10 mouse cellular contexts compared by ENCODE assay signal in genomic region chr10:42714676-42715075, GRCm38 (mm10). TPM values are rescaled to one million over a fixed set of nuclear protein-coding genes. Genes with fewer than 3 reads are reported as not detected.
DNase-seq lines count a peak whose midpoint lies in the region; ATAC-seq and TF ChIP-seq lines count a peak whose summit lies in the region.
"Had no signal": no experiment of that assay in that cellular context is flagged by ENCODE, and none has a peak within 500 bp of the region (broad histone marks: within the 10 kb centered on the region; RNA-seq: fewer than 3 reads in every experiment).

No protein-coding gene starts in this region.

- ATAC-seq in heart, embryonic 16.5 days (replicated peaks; ENCODE audit: extremely low read depth, insufficient read depth, low FRiP score), result no peak
- ATAC-seq in forebrain, embryonic 12.5 days (ENCODE audit: low FRiP score), result no peak

- DNase-seq in heart, postnatal 14 days, result no peak
- peak; percentile 53 for DNase-seq in kidney, adult 2 months
- peak; percentile 4 for DNase-seq in lung, postnatal 36 days
- no peak for DNase-seq in right cerebral cortex, postnatal 4 days
- no peak for DNase-seq in gastrocnemius, postnatal 14 days
- DNase-seq in gastrocnemius, postnatal 25 days, result no peak
- DNase-seq: gastrocnemius, postnatal 36 days; thymus, postnatal 36 days had no signal

- H3K27me3 ChIP-seq in heart, embryonic 16.5 days (ENCODE audit: control insufficient read depth, insufficient read depth, low read length), result no peaks in the 10 kb centered on the region
- peaks cover 14% of the 10 kb centered on the region; the same call in 1 of the 2 replicates for H3K27me3 ChIP-seq in forebrain, embryonic 12.5 days
- no peaks in the 10 kb centered on the region for H3K27me3 ChIP-seq in kidney, adult 2 months (replicated peaks; ENCODE audit: control insufficient read depth, insufficient read depth, low read length)

- no peak overlapping the region for H3K4me3 ChIP-seq in heart, embryonic 16.5 days (ENCODE audit: low read length)
- no peak overlapping the region for H3K4me3 ChIP-seq in forebrain, embryonic 12.5 days (replicated peaks)
- H3K4me3 ChIP-seq in kidney, adult 2 months (ENCODE audit: insufficient read depth, low read depth, low read length), result no peak overlapping the region

- H3K4me2 ChIP-seq in heart, embryonic 16.5 days (ENCODE audit: low read depth, low read length), result peak overlapping the region; percentile 59
- peak overlapping the region; percentile 46 for H3K4me2 ChIP-seq in forebrain, embryonic 12.5 days

- WGBS in heart, embryonic 16.5 days, result 18% methylated on average over 9 of the region's 9 CpGs
- 8% methylated on average over 9 of the region's 9 CpGs for WGBS in forebrain, embryonic 12.5 days
- WGBS in kidney, adult 2 months, result 21% methylated on average over 9 of the region's 9 CpGs

- H3K4me1 ChIP-seq in heart, embryonic 16.5 days (ENCODE audit: control insufficient read depth, insufficient read depth, low read length), result peaks cover 8% of the 10 kb centered on the region
- H3K4me1 ChIP-seq in forebrain, embryonic 12.5 days, result peaks cover 19% of the 10 kb centered on the region
- H3K4me1 ChIP-seq in kidney, adult 2 months (ENCODE audit: control insufficient read depth, insufficient read depth, low read length), result no peaks in the 10 kb centered on the region; the same call in 1 of the 2 replicates

- TF ChIP-seq POLR2A in kidney, adult 2 months (IDR thresholded peaks at IDR 0.05; ENCODE audit: low read depth, low read length), result no peak

- H3K9me3 ChIP-seq in heart, embryonic 16.5 days (replicated peaks; ENCODE audit: control insufficient read depth, low read length), result peaks cover 3% of the 10 kb centered on the region; the same call in 1 of the 2 replicates
- H3K9me3 ChIP-seq in forebrain, embryonic 12.5 days, result no peaks in the 10 kb centered on the region

- TF ChIP-seq CTCF in kidney, adult 2 months (conservative IDR thresholded peaks at IDR 0.05; ENCODE audit: insufficient read depth, insufficient read length, low read depth, low read length), result no peak

- intact Hi-C loops in heart, postnatal 14 days (cut with DNase I), result no loop called here
- intact Hi-C loops in gastrocnemius, postnatal 14 days (cut with DNase I; ENCODE audit: low total_unique reads), result no loop called here

- H3K36me3 ChIP-seq in heart, embryonic 16.5 days (ENCODE audit: control insufficient read depth, insufficient read depth), result no peaks in the 10 kb centered on the region
- no peaks in the 10 kb centered on the region for H3K36me3 ChIP-seq in forebrain, embryonic 12.5 days (replicated peaks)
- no peaks in the 10 kb centered on the region for H3K36me3 ChIP-seq in kidney, adult 2 months (ENCODE audit: control insufficient read depth, insufficient read depth, low read length)

- H3K9ac ChIP-seq in heart, embryonic 16.5 days (ENCODE audit: low read length), result no peak overlapping the region
- no peak overlapping the region for H3K9ac ChIP-seq in forebrain, embryonic 12.5 days

- H3K27ac ChIP-seq in heart, embryonic 16.5 days (ENCODE audit: low read length), result no peak overlapping the region
- H3K27ac ChIP-seq in forebrain, embryonic 12.5 days, result no peak overlapping the region
- no peak overlapping the region for H3K27ac ChIP-seq in kidney, adult 2 months (ENCODE audit: insufficient read depth, low read depth, low read length)

RNA-seq across cellular contexts. Expression of gene Sec63, which starts 46.6 kb away (rescaled TPM):
- polyA plus RNA-seq in heart, embryonic 16.5 days (2015; fragmentation: Nextera tagmentation; extraction: Ambion mirVana), result 14.6 and 15.7 TPM in 2 replicates
- 10 to 100 TPM; 24.4 to 27.5 TPM for total RNA-seq in heart, postnatal 14 days (2021)
- 34.6 and 35.4 TPM in 2 replicates for polyA plus RNA-seq in forebrain, embryonic 12.5 days (2016; fragmentation: Nextera tagmentation; extraction: Ambion mirVana)
- 8.8 and 11.8 TPM in 2 replicates for polyA plus RNA-seq in kidney, adult 2 months (2012; rRNA removed)
- total RNA-seq in gastrocnemius, postnatal 14 days (2021), result 10 to 100 TPM; 21.1 to 24.4 TPM
- 10 to 100 TPM; 20.2 to 21.9 TPM for total RNA-seq in gastrocnemius, postnatal 25 days (2021)

Comparison
In these comparisons a context has a peak if more than half of its experiments do, and no peak if none do; other contexts are left out.
1. DNase-seq: peak in kidney, adult 2 months (single experiment) and lung, postnatal 36 days (single experiment); none in heart, postnatal 14 days (0 of 2), right cerebral cortex, postnatal 4 days (single experiment), gastrocnemius, postnatal 14 days (single experiment) and gastrocnemius, postnatal 25 days (single experiment).